Mouse (Mus musculus) olfactory bulb, adult 2 months (tissue): ENCODE results near the gene Olfr1298.

ENCODE experiments used
- CTCF ChIP-seq: fragments of 200-500 bp; IDR thresholded peaks from 2 replicates; pipeline ENCODE4 v1.5.1; 2012; ENCODE audit warnings: low read depth, mild to moderate bottlenecking, low read length, moderate library complexity; ENCODE audit not compliant: insufficient read depth
- POLR2A ChIP-seq: fragments of 200-500 bp; IDR thresholded peaks from 2 replicates; pipeline ENCODE4 v1.6.1; 2012; ENCODE audit warnings: mild to moderate bottlenecking, low read depth, low read length, moderate library complexity; ENCODE audit not compliant: insufficient read depth

- TF ChIP-seq POLR2A (no peak), CTCF (no peak)
Observed at GRCm38 (mm10) chr2:111661119-111661518, 12.1 kb upstream of the Olfr1298 start, which contains the start of gene Olfr1299.
